Comparison of ENCODE assay signal across 8 mouse cellular contexts in genomic region chr12:86775561-86776280, GRCm38 (mm10). TPM values are rescaled to one million over a fixed set of nuclear protein-coding genes. Genes with fewer than 3 reads are reported as not detected.
DNase-seq lines count a peak whose midpoint lies in the region; ATAC-seq lines count a peak whose summit lies in the region.

No protein-coding gene starts in this region.

- H3K4me3 ChIP-seq in liver, embryonic 12.5 days: no peak overlapping the region
- no peak overlapping the region for H3K4me3 ChIP-seq in liver, embryonic 11.5 days (ENCODE audit: low read depth, low read length)
- H3K4me3 ChIP-seq in intestine, embryonic 16.5 days (ENCODE audit: low read length): no peak overlapping the region
- no peak overlapping the region for H3K4me3 ChIP-seq in stomach, embryonic 14.5 days (ENCODE audit: low read depth, low read length)

- peak overlapping the region; percentile 19; the same call in 1 of the 2 replicates for H3K9ac ChIP-seq in liver, embryonic 12.5 days
- H3K9ac ChIP-seq in liver, embryonic 11.5 days (ENCODE audit: low read depth, low read length): no peak overlapping the region
- no peak overlapping the region for H3K9ac ChIP-seq in intestine, embryonic 16.5 days (ENCODE audit: low read depth, low read length)
- no peak overlapping the region for H3K9ac ChIP-seq in stomach, embryonic 14.5 days (replicated peaks; ENCODE audit: low read depth, low read length)

- H3K36me3 ChIP-seq in liver, embryonic 12.5 days: no peaks in the 10 kb centered on the region
- no peaks in the 10 kb centered on the region for H3K36me3 ChIP-seq in liver, embryonic 11.5 days (ENCODE audit: control insufficient read depth, insufficient read depth, low read length)
- H3K36me3 ChIP-seq in intestine, embryonic 16.5 days (ENCODE audit: control insufficient read depth, insufficient read depth, low read length): no peaks in the 10 kb centered on the region
- no peaks in the 10 kb centered on the region for H3K36me3 ChIP-seq in stomach, embryonic 14.5 days (ENCODE audit: control insufficient read depth, insufficient read depth, low read length)

- no peak for ATAC-seq in liver, embryonic 12.5 days
- ATAC-seq in liver, embryonic 11.5 days (replicated peaks; ENCODE audit: low FRiP score): no peak
- ATAC-seq in intestine, embryonic 16.5 days: peak; percentile 62
- ATAC-seq in stomach, embryonic 14.5 days (ENCODE audit: insufficient number of reproducible peaks, insufficient read depth, low FRiP score, low read depth): no peak

- no peaks in the 10 kb centered on the region for H3K9me3 ChIP-seq in liver, embryonic 12.5 days (replicated peaks)
- no peaks in the 10 kb centered on the region for H3K9me3 ChIP-seq in liver, embryonic 11.5 days (ENCODE audit: control insufficient read depth, low read length)
- H3K9me3 ChIP-seq in intestine, embryonic 16.5 days (ENCODE audit: control insufficient read depth, low read length): no peaks in the 10 kb centered on the region
- H3K9me3 ChIP-seq in stomach, embryonic 14.5 days (ENCODE audit: control insufficient read depth, low read depth, low read length): no peaks in the 10 kb centered on the region

- H3K4me1 ChIP-seq in liver, embryonic 12.5 days: peaks cover 3% of the 10 kb centered on the region; the same call in 1 of the 2 replicates
- no peaks in the 10 kb centered on the region for H3K4me1 ChIP-seq in liver, embryonic 11.5 days (replicated peaks; ENCODE audit: control insufficient read depth, insufficient read depth, low read length)
- H3K4me1 ChIP-seq in intestine, embryonic 16.5 days (ENCODE audit: control insufficient read depth, insufficient read depth, low read length): peaks cover 5% of the 10 kb centered on the region; the same call in 1 of the 2 replicates
- H3K4me1 ChIP-seq in stomach, embryonic 14.5 days (ENCODE audit: control insufficient read depth, insufficient read depth, low read length): no peaks in the 10 kb centered on the region

- no peak overlapping the region for H3K4me2 ChIP-seq in liver, embryonic 12.5 days
- no peak overlapping the region for H3K4me2 ChIP-seq in liver, embryonic 11.5 days
- H3K4me2 ChIP-seq in intestine, embryonic 16.5 days (ENCODE audit: low read depth, low read length): no peak overlapping the region
- no peak overlapping the region for H3K4me2 ChIP-seq in stomach, embryonic 14.5 days (replicated peaks; ENCODE audit: low read depth, low read length)

- H3K27me3 ChIP-seq in liver, embryonic 12.5 days (replicated peaks): no peaks in the 10 kb centered on the region
- no peaks in the 10 kb centered on the region for H3K27me3 ChIP-seq in liver, embryonic 11.5 days (replicated peaks; ENCODE audit: control insufficient read depth, insufficient read depth, low read length)
- H3K27me3 ChIP-seq in intestine, embryonic 16.5 days (replicated peaks; ENCODE audit: control insufficient read depth, insufficient read depth, low read length): no peaks in the 10 kb centered on the region
- no peaks in the 10 kb centered on the region for H3K27me3 ChIP-seq in stomach, embryonic 14.5 days (ENCODE audit: control insufficient read depth, insufficient read depth, low read length)

- H3K27ac ChIP-seq in liver, embryonic 12.5 days: no peak overlapping the region
- H3K27ac ChIP-seq in liver, embryonic 11.5 days (ENCODE audit: low read depth, low read length): no peak overlapping the region
- H3K27ac ChIP-seq in intestine, embryonic 16.5 days (ENCODE audit: low read length): peak overlapping the region; percentile 65
- peak overlapping the region; percentile 1; the same call in 1 of the 2 replicates for H3K27ac ChIP-seq in stomach, embryonic 14.5 days (ENCODE audit: low read length)

- no peak for DNase-seq in liver, embryonic 11.5 days (ENCODE audit: low spot score)
- DNase-seq in gastrocnemius, adult 8-10 months (ENCODE audit: low spot score in 2 of 2): peak; percentile 63 to 79
- no peak for DNase-seq in cerebellum, adult 9-11 months
- no peak for DNase-seq in yolk sac, embryonic 10.5 days (ENCODE audit: low spot score)
- DNase-seq in natural killer cell, adult 2 months (ENCODE audit: low spot score in 2 of 2): no peak

- 66% methylated on average over 7 of the region's 7 CpGs for WGBS in liver, embryonic 12.5 days (ENCODE audit: insufficient replicate concordance)
- 67% methylated on average over 7 of the region's 7 CpGs for WGBS in liver, embryonic 11.5 days
- 63% methylated on average over 7 of the region's 7 CpGs for WGBS in intestine, embryonic 16.5 days
- 59% methylated on average over 7 of the region's 7 CpGs for WGBS in stomach, embryonic 14.5 days

RNA-seq across cellular contexts. Expression of gene Lrrc74a, which starts 41.6 kb away (rescaled TPM):
- polyA plus RNA-seq in liver, embryonic 12.5 days (2016; fragmentation: Nextera tagmentation; extraction: Ambion mirVana): not detected in 2 replicates
- not detected in 2 replicates for polyA plus RNA-seq in liver, embryonic 11.5 days (2014; fragmentation: Nextera tagmentation; extraction: Ambion mirVana)
- total RNA-seq in gastrocnemius, adult 8-10 months (2022): not detected
- not detected in 2 replicates for polyA plus RNA-seq in intestine, embryonic 16.5 days (2015; fragmentation: Nextera tagmentation; extraction: Ambion mirVana)
- not detected in 2 replicates for polyA plus RNA-seq in stomach, embryonic 14.5 days (2014; fragmentation: Nextera tagmentation; extraction: Ambion mirVana)

RNA-seq across cellular contexts. Expression of gene Angel1, which starts 49.5 kb away (rescaled TPM):
- polyA plus RNA-seq in liver, embryonic 12.5 days (2016; fragmentation: Nextera tagmentation; extraction: Ambion mirVana): 2.3 and 2.8 TPM in 2 replicates
- 4.0 and 4.5 TPM in 2 replicates for polyA plus RNA-seq in liver, embryonic 11.5 days (2014; fragmentation: Nextera tagmentation; extraction: Ambion mirVana)
- 1 to 10 TPM; 3.4 to 6.3 (median 4.8) TPM for total RNA-seq in gastrocnemius, adult 8-10 months (2022)
- polyA plus RNA-seq in intestine, embryonic 16.5 days (2015; fragmentation: Nextera tagmentation; extraction: Ambion mirVana): 4.8 and 5.3 TPM in 2 replicates
- 8.7 and 10.2 TPM in 2 replicates for polyA plus RNA-seq in stomach, embryonic 14.5 days (2014; fragmentation: Nextera tagmentation; extraction: Ambion mirVana)

Comparison
In these comparisons a context has a peak if more than half of its experiments do, and no peak if none do; other contexts are left out.
1. H3K27ac ChIP-seq: peak in intestine, embryonic 16.5 days (single experiment) and stomach, embryonic 14.5 days (single experiment); none in liver, embryonic 12.5 days (single experiment) and liver, embryonic 11.5 days (single experiment).
2. DNase-seq: peak in gastrocnemius, adult 8-10 months (2 of 2); none in liver, embryonic 11.5 days (single experiment), cerebellum, adult 9-11 months (single experiment), yolk sac, embryonic 10.5 days (single experiment) and natural killer cell, adult 2 months (0 of 2).